Mouse (Mus musculus) lung, embryonic 15.5 days (tissue): ENCODE measurements around the gene Dis3l. TPM values are rescaled to one million over a fixed set of nuclear protein-coding genes. Genes with fewer than 3 reads are reported as not detected.

Experiments used
- ATAC-seq: fragments of 200-750 bp; cut with Nextera tagmentation; 2 replicates; pipeline ENCODE4 v1.8.0; 2017; ENCODE audit warnings: moderate number of reproducible peaks, borderline replicate concordance; ENCODE audit not compliant: low FRiP score, low TSS enrichment; ENCODE audit errors: extremely low read depth
- H3K27ac ChIP-seq: fragments of 300-500 bp; sonication (generic); 2 replicates; pipeline ENCODE4 v1.5.1; 2015; ENCODE audit warnings: moderate library complexity, mild to moderate bottlenecking, inconsistent platforms
- H3K27me3 ChIP-seq: fragments of 300-500 bp; sonication (generic); 2 replicates; pipeline ENCODE4 v1.6.1; 2015; ENCODE audit warnings: inconsistent platforms
- H3K36me3 ChIP-seq: fragments of 300-500 bp; sonication (generic); 2 replicates; pipeline ENCODE4 v1.6.1; 2015; ENCODE audit warnings: inconsistent platforms
- H3K4me1 ChIP-seq: fragments of 300-500 bp; sonication (generic); 2 replicates; pipeline ENCODE4 v1.6.1; 2015; ENCODE audit warnings: inconsistent platforms
- H3K4me2 ChIP-seq: fragments of 300-500 bp; sonication (generic); 2 replicates; pipeline ENCODE4 v1.6.1; 2015; ENCODE audit warnings: inconsistent platforms, mild to moderate bottlenecking, moderate library complexity
- H3K4me3 ChIP-seq: fragments of 300-500 bp; sonication (generic); 2 replicates; pipeline ENCODE4 v1.5.1; 2015; ENCODE audit warnings: mild to moderate bottlenecking, inconsistent platforms
- H3K9ac ChIP-seq: fragments of 300-500 bp; sonication (generic); 2 replicates; pipeline ENCODE4 v1.6.1; 2015; ENCODE audit warnings: inconsistent platforms
- H3K9me3 ChIP-seq: fragments of 300-500 bp; sonication (generic); 2 replicates; pipeline ENCODE4 v1.6.1; 2016; ENCODE audit warnings: inconsistent platforms
- WGBS: fragments of 180-500 bp; shearing (Covaris S2); methylation state at CpG from one replicate; pipeline ENCODE4 v1.1.7; 2015; 5-methylcytosine and 5-hydroxymethylcytosine counted together
- polyA plus RNA-seq: library from polyadenylated mRNA; unstranded; fragments of >200 nt; fragmentation: Nextera tagmentation; extraction: Ambion mirVana; gene quantifications from 2 replicates; pipeline ENCODE4 v1.2.1, GENCODE M21; 2015

Dis3l gene
- 19.2 and 21.4 TPM in 2 replicates for polyA plus RNA-seq

DNA sequence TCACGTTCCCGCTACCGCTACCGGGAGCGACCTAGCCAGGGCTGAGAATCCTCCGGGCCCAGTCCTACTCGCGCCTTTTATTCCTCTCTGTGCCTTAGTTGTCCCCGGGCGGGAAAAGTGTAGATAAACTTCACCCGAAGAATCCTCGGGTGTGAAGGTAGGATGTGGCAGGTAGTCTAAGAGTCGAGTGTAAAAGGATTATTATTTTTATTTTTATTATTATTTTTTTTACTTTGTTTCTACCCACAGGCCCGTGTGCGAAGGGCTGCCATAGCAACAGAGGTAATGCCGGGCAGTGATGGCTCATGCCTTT lies at the start of gene Dis3l:
Dis3l (minus strand) TSS at position 35 of the 313 bp plus-strand sequence.
- peak within 1 kb of the TSS; percentile 99 for H3K27ac ChIP-seq
- no peaks in the 10 kb centered on the region for H3K9me3 ChIP-seq
- H3K36me3 ChIP-seq, result peaks cover 4% of the 10 kb centered on the region; the same call in 1 of the 2 replicates
- peak within 1 kb of the TSS; percentile 90 for H3K9ac ChIP-seq
- peak within 1 kb of the TSS; percentile 65 for H3K4me3 ChIP-seq
- peak within 1 kb of the TSS; percentile 68 for H3K4me2 ChIP-seq
- H3K27me3 ChIP-seq, result no peaks in the 10 kb centered on the region
- WGBS, result 7% methylated on average over 16 of the region's 16 CpGs
- peaks cover 10% of the 10 kb centered on the region for H3K4me1 ChIP-seq
- ATAC-seq, result no peak

DNA sequence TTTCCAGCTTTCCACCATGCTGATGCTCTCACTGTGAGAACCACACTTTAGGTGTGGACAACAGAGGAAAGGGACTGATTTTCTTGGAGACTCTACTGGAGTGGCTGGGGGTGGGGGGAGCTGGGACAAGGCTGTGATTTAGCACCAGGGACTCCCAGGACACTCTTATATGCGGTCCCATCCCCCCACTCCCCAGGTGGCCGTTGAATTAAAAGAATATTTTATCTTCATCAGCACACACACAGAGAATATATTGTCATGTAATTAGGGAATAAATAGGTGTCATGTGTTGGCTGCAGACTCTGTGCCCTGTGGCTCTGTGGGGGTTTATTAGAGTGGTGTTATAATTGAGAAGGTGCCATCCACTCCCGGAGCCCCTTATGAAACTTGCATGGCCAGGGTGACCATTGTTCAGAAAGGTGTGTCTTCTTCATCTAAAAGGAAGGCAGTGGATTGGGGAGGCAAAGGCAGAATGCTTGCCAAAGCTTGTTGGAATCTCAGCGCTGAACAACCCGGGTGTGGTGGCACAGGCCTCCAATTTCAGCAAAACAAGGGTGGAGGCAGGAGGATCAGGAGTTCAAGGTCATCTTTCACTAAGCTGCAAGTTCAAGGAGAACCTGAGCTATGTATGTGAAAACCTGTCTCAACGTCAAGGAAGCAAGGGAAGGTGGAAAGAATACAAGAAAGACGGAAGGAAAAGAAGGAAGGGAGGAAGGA lies 48.6 kb upstream of the Dis3l start:
- no peaks in the 10 kb centered on the region for H3K36me3 ChIP-seq
- no peak for ATAC-seq
- H3K4me2 ChIP-seq, result no peak overlapping the region
- peaks cover 56% of the 10 kb centered on the region for H3K27me3 ChIP-seq
- no peak overlapping the region for H3K9ac ChIP-seq
- no peaks in the 10 kb centered on the region for H3K9me3 ChIP-seq
- no peak overlapping the region for H3K4me3 ChIP-seq
- H3K4me1 ChIP-seq, result peaks cover 26% of the 10 kb centered on the region
- H3K27ac ChIP-seq, result no peak overlapping the region
- WGBS, result 61% methylated on average over 7 of the region's 7 CpGs

DNA sequence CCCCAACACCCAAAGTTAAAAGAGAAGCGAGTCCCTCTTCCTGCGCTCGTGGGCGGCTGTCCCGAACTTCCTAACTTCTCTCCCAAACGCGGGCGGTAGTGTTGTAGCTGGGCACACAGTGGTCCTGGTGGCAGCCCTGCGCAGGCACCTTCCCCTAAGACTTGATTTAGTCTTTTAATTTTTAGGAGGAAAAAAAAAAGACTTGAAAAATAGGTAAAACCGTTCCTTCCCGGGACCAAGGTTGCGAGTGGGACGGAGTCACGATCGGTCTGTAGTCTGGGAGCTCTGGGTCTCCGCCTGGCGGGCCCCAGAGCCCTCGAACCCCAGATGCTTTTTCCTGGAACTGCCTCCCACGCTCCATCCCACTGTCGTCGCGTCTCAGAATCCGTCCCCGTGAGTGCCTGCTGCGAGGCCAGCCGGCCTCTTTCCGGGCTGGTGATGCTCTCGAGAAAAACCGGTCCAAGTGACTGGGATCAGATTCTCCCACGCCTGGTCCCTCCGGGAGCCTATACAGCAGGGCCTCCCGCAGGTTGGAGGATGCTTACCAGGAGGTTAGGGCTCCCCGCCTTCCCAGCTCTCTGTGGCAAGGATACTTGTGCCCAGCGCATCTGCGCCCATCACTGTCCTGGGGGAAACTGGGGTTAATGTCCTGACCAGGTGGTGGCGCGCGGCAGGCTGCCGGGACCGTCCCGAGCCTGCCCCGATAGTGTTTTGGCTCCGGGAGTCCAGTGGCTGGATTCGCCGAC lies 45.6 kb upstream of the Dis3l start:
- peak overlapping the region; percentile 55 for H3K4me3 ChIP-seq
- ATAC-seq, result no peak
- H3K4me1 ChIP-seq, result peaks cover 39% of the 10 kb centered on the region
- peaks cover 63% of the 10 kb centered on the region for H3K27me3 ChIP-seq
- no peaks in the 10 kb centered on the region for H3K9me3 ChIP-seq
- peak overlapping the region; percentile 100 for H3K4me2 ChIP-seq
- 2% methylated on average over 45 of the region's 45 CpGs for WGBS
- no peak overlapping the region for H3K27ac ChIP-seq
- H3K36me3 ChIP-seq, result no peaks in the 10 kb centered on the region
- H3K9ac ChIP-seq, result peak overlapping the region; percentile 43; the same call in 1 of the 2 replicates

DNA sequence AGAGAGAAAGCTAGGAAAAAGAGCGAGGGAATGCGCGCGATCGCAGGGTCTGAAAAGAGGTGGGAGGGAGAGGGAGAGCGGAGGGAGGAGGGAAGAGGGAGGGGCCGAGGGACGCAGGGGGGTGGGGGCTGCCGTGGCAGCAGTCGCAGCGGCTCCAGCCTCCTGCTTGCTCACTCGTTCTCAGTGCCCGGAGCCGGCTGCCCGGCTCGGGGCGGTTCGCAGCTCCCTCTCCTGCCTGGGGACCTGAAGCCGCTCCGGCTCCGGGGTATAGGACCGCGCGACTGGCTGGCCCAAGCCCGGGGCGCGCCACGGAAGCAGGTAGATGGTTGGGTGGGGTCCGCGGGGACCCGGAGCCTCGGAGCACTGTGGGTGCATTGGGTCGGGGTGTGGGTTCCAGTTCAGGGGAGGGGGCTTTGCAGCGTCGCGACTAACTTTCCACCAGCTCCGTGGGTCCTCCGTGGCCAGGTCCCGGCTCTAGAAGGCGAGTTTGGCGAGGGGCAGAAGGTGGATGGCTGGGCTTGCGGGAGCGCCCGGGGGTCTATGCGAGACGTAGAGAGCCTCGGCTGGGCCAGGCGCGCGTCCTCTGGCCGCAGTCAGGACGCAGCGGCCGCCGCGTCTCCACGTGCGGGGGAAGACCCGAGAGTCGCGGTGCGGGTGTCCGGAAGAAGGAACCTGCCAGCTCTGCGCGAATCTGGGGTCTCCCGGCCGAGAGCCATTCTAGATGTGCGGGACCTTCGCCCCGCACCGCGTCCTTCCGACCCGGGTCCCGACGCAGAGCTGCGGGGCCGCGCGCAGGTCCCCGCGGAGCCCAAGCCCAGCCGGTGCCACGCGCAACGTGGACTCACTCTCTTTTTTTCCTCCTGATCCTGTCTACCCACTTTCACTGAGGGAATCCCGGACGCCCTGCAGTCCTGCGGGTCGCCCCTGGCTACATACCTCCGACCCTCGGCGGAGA lies 44.7 kb upstream of the Dis3l start, which contains the start of gene Megf11:
Megf11 (plus strand) TSS at position 116 of the 955 bp plus-strand sequence.
- H3K27ac ChIP-seq, result no peak within 1 kb of the TSS
- H3K4me3 ChIP-seq, result peak within 1 kb of the TSS; percentile 55
- H3K36me3 ChIP-seq, result no peaks in the 10 kb centered on the region
- H3K9me3 ChIP-seq, result no peaks in the 10 kb centered on the region
- peak within 1 kb of the TSS; percentile 100 for H3K4me2 ChIP-seq
- H3K4me1 ChIP-seq, result peaks cover 39% of the 10 kb centered on the region
- peaks cover 62% of the 10 kb centered on the region for H3K27me3 ChIP-seq
- ATAC-seq, result peak; percentile 48
- WGBS, result 2% methylated on average over 75 of the region's 93 CpGs
- peak within 1 kb of the TSS; percentile 43 for H3K9ac ChIP-seq

DNA sequence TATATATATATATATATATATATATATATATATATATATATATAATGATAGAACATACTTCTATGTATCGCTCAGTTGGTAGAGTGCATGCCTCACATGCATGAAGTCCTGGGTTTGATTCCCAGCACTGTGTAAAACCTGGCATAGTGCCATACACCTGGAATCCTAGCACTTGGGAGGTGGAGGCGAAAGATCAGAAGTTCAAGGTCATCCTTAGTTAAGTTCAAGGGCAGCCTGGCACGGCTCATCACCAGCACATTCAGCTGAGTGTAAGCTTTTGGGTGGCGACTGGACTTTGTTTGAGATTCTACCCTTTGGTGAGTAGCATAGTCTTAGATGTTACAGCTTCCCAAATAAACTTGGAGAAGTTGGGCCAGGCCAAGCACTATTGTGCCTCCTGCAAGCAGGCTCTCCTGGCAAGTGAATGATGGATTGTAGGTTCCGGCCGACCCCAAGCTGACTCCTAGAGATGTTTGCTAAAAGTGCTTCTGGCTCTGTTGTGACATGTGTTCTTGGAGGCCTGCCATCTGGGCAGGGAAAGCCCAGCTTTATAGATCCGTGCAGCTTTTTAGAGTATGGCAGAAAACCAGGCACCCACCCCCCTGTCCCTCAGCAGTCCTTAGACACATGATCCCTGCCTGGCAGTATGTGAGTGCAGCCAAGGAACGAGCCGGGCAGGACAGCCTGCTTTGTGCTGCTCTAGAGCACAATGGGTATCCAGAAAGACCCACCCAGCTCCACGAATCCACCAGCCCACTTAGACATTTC lies 42.1 kb upstream of the Dis3l start:
- H3K4me1 ChIP-seq, result peaks cover 39% of the 10 kb centered on the region
- H3K9ac ChIP-seq, result no peak overlapping the region
- WGBS, result 21% methylated on average over 10 of the region's 10 CpGs
- H3K9me3 ChIP-seq, result no peaks in the 10 kb centered on the region
- H3K36me3 ChIP-seq, result no peaks in the 10 kb centered on the region
- 0 out of 2 replicates have a peak overlapping the region, but pooled peaks have one; percentile 23 for H3K4me2 ChIP-seq
- peaks cover 40% of the 10 kb centered on the region for H3K27me3 ChIP-seq
- peak; percentile 56; the same call in 1 of the 2 replicates for ATAC-seq
- H3K4me3 ChIP-seq, result no peak overlapping the region
- H3K27ac ChIP-seq, result no peak overlapping the region

DNA sequence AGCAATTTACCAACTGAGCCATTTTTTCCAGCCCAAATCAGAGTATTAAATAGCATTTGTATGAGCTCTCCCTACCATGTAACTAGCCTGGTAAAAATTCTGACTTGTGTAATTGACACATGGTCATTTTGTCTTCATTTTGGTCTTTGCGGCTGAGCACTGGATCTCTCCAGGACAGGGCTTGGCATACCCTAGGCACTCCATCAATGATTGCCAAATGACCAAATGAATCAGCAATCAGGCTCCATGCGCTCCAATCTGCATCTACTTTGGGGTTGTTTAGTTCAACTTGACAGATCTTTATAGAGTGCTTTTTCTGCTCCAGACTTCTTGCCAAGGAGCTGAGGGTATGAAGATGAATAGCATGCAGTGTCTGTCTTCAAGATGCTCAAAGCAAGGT lies 35.3 kb upstream of the Dis3l start:
- Histone ChIP-seq H3K36me3 (no peaks in the 10 kb centered on the region), H3K4me1 (no peaks in the 10 kb centered on the region), H3K27ac (no peak overlapping the region), H3K27me3 (no peaks in the 10 kb centered on the region), H3K4me2 (no peak overlapping the region), H3K4me3 (no peak overlapping the region), H3K9ac (no peak overlapping the region), H3K9me3 (no peaks in the 10 kb centered on the region)
- no peak for ATAC-seq
- 82% methylated on average over 2 of the region's 2 CpGs for WGBS

DNA sequence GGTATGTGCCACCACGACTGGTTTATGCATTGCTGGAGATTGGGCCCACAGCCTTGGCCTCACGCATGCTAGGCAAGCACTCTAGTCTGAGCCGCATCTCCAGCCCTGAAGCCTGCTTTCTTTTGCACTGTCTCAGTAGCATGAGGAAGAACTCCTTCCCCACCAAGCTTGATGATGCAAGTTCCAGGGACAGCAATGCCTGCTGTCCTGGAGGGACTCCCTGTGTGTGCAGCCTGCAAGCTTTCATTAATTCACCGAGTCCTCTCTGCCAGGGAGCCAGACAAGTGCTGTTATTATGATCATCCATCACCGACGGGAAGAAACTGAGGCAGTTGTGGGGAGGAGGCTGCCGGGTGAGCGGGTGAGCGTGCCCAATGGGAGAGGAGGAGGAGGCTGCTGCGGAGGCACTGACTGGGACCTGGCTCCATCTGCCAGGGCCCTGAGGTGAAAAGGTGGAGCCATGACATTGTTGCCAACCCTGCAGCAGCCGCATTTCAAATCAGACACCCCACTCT lies 30.3 kb upstream of the Dis3l start:
- Histone ChIP-seq H3K4me3 (no peak overlapping the region), H3K36me3 (no peaks in the 10 kb centered on the region), H3K9ac (no peak overlapping the region), H3K9me3 (no peaks in the 10 kb centered on the region), H3K4me1 (no peaks in the 10 kb centered on the region), H3K4me2 (no peak overlapping the region), H3K27me3 (no peaks in the 10 kb centered on the region), H3K27ac (no peak overlapping the region)
- ATAC-seq, result no peak
- 34% methylated on average over 11 of the region's 11 CpGs for WGBS

DNA sequence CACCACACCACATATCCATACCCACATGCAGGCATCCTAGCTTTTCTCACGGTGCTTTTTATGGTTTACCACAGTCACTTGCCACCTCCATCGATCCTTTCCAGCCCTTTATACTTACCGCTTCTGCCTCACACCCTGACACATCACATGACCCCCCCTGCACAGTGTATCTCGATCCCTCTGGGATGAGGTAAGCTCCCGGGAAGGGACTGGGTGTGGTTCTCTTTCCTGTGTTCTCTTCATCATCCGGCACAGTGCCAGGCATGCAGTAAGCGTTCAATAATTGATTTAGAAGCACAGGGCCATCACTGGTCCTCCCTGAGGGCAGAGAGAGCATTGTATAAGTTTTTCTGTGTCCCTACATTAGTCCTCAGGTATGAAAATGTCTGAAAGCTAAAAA lies 28.8 kb upstream of the Dis3l start:
- Histone ChIP-seq H3K9ac (no peak overlapping the region), H3K36me3 (no peaks in the 10 kb centered on the region), H3K27me3 (no peaks in the 10 kb centered on the region), H3K27ac (no peak overlapping the region), H3K4me1 (no peaks in the 10 kb centered on the region), H3K9me3 (no peaks in the 10 kb centered on the region), H3K4me2 (no peak overlapping the region), H3K4me3 (no peak overlapping the region)
- WGBS, result 49% methylated on average over 7 of the region's 7 CpGs
- ATAC-seq, result no peak

DNA sequence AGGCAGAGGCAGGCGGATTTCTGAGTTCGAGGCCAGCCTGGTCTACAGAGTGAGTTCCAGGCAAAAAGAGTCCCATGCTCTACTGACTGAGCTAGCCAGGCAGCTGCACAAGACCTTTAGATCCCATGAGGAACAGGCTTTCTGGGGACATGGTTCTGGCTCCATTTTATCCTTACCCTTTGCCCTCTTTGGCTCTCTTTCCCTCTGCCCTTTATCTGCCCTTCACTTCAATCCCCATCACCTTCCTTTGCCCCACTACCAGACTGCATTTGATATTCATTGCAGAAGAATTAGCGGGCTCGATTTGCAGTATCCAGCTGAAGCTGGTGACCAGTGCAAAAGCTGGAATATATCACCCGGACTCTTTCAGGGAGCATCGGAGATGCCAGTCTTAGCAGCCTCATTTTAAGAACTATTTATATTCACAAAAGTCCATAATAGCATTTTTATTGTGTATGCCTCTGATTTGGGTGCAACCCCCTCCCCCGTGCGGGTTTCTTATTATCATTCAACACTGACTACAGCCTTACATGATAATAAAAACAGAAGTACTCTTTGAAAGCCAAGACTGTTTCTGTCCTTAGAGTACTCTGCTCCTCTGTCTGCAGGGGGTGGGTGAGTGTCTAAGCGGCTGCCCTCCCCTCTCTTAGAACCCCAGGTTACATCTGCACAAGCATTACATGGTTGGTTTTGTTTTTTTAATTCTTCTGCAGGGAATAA lies 20.3 kb upstream of the Dis3l start:
- H3K27me3 ChIP-seq, result no peaks in the 10 kb centered on the region
- ATAC-seq, result no peak
- no peaks in the 10 kb centered on the region for H3K36me3 ChIP-seq
- no peak overlapping the region for H3K4me2 ChIP-seq
- H3K9ac ChIP-seq, result no peak overlapping the region
- H3K4me1 ChIP-seq, result no peaks in the 10 kb centered on the region
- H3K27ac ChIP-seq, result no peak overlapping the region
- no peak overlapping the region for H3K4me3 ChIP-seq
- no peaks in the 10 kb centered on the region for H3K9me3 ChIP-seq
- 84% methylated on average over 9 of the region's 9 CpGs for WGBS

DNA sequence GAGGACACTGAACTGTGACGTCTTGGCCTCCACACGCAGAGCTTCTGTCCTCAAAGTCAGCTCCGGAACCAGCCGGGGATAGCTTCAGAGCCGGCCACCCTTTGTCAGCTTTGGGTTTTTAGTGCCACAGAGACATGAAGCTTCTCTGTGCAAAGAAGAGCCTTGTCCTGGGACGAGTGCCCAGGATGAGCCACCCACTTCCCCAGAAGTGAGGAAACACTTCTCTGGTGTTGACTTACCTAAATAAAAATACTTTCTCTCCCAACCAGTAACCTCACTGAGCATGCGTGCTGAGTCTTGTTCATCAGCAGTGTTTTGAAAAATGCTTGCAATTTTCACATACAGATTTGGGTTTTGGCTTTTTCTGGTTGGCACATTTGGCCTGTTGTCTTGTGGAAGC lies 14.5 kb upstream of the Dis3l start:
- no peak overlapping the region for H3K9ac ChIP-seq
- no peaks in the 10 kb centered on the region for H3K27me3 ChIP-seq
- no peaks in the 10 kb centered on the region for H3K4me1 ChIP-seq
- ATAC-seq, result no peak
- no peak overlapping the region for H3K4me3 ChIP-seq
- 80% methylated on average over 7 of the region's 7 CpGs for WGBS
- no peaks in the 10 kb centered on the region for H3K36me3 ChIP-seq
- no peaks in the 10 kb centered on the region for H3K9me3 ChIP-seq
- no peak overlapping the region for H3K27ac ChIP-seq
- H3K4me2 ChIP-seq, result no peak overlapping the region
